Mouse (Mus musculus): ENCODE data around the gene D430042O09Rik.

The D430042O09Rik gene

DNA sequence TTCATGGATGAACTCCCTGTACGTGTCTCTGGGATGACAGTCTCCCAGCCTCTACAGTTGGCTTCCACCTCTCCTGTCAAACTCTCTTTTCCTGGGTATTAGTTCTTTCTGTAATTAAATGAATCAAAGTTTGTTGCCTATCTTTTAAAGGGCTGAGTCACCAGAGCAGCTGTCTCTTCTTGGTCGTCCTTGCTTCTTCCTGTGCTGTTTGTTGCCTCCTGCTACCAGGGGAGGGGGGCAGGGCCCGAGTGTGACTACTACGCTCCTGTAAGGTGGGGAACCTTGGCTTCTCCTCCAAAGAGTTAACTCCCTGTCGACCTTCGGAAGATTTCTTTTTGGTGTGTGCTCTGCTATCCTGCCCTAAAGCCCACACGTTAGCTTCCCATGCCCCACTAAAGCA is 79.4 kb downstream of the D430042O09Rik start:
- in situ Hi-C loops (cut with MboI; ENCODE audit: unreplicated experiment in 2 of 2): no loop called here

GRCm38 (mm10) chr7:125790039-125790438 is 82.4 kb downstream of the D430042O09Rik start:
- in situ Hi-C loops (cut with MboI; ENCODE audit: unreplicated experiment in 2 of 2): no loop called here

DNA sequence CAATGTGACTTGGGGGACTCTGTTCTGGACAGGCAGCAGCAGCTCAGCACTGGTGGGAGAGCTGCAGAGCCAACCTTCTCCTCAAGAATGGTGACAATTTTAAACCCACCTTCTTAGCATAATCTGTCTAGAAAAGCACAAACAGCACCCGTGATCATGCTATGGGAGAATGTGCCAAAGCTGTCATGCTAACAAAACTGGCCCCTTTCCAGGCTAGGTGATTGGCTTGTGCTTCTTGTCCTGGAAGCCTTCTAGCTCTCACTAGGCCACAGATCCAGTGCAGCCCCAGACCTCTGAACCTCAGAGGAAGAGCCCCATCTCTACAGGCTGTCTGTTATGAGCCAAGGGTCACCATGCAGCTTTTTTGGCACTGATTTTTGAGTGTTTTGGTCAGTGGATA is 98.9 kb downstream of the D430042O09Rik start:
- in situ Hi-C loops (cut with MboI; ENCODE audit: unreplicated experiment in 2 of 2): no loop called here

DNA sequence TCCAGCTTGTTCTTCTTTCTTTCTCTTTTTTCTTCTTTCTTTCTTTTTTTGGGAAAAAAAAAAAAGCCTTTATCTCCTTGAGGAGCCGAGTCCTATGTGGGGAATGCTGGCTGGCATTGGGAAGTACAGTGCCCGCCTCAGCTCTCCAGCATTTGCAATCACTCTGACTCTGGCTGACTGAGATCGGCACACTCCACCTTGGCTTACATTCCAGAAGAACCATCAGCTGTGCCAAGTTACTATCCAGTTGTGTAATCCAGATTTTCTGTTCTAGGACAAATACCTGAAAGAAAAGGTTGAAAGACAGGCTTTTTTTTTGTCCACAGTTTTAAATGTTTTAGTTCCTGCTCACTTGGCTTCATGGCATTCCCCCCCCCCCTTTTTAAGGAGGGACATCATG is 100.5 kb downstream of the D430042O09Rik start:
- in situ Hi-C loops (cut with MboI; ENCODE audit: unreplicated experiment in 2 of 2): no loop called here

GRCm38 (mm10) chr7:125812721-125813120 is 105.0 kb downstream of the D430042O09Rik start:
- in situ Hi-C loops (cut with MboI; ENCODE audit: unreplicated experiment in 2 of 2): no loop called here

DNA sequence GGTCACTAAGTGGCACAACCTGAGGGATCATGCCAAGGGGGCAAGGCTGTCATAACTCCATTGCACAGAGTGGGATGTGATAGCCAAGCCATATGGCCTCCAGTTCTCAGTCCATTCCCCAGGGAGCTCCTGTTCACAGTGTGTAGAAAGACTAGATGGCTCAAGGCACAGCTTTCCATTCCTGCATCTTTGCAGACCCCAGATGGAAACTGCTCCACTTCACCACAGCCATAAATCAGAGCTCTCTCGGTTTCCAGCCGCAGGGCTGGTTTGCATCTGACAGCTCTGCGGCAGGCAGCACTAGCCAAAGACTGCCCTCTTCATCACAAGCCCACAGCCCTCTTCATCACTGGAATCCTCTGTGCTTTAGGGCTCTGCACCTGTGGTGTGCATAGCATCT is 108.0 kb downstream of the D430042O09Rik start:
- in situ Hi-C loops (cut with MboI; ENCODE audit: unreplicated experiment in 2 of 2): no loop called here

DNA sequence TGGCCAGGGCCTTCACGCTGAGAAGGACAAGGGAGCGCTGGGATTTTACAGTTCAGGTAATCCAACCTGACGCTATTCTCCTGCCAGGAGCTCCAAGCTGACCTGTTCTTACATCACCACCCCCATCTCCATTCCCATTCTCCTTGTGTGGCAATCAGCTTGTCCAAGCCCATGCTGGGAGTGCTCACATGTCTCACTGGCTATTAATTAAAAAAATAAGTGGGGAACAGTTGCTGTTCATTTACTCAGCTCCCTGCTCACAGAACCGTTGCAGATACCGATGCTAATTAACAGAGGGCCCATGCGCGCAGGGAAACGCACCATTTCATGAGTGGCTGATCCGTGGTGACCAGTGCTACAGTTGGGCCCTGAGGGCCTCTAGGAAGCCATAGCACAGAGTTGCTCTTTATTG is 110.6 kb downstream of the D430042O09Rik start:
- in situ Hi-C loops (cut with MboI; ENCODE audit: unreplicated experiment in 2 of 2): no loop called here

- in situ Hi-C loops (cut with MboI; ENCODE audit: unreplicated experiment in 2 of 2): loop anchor here (5.0 to 10.0 kb wide), 2 partner anchors 267 to 485 kb away; no protein-coding TSS in a partner anchor
Measured at GRCm38 (mm10) chr7:125820233-125820632, 112.5 kb downstream of the D430042O09Rik start.

- in situ Hi-C loops (cut with MboI; ENCODE audit: unreplicated experiment in 2 of 2): loop anchor here in 1 of 2 experiments (10.0 kb wide), 1 partner anchor 478 kb away; no protein-coding TSS in a partner anchor
Measured at GRCm38 (mm10) chr7:125826425-125826824, 118.7 kb downstream of the D430042O09Rik start.

- in situ Hi-C loops (cut with MboI; ENCODE audit: unreplicated experiment in 2 of 2): loop anchor here in 1 of 2 experiments (10.0 kb wide), 1 partner anchor 478 kb away; no protein-coding TSS in a partner anchor
Measured at GRCm38 (mm10) chr7:125826887-125827286, 119.2 kb downstream of the D430042O09Rik start.

DNA sequence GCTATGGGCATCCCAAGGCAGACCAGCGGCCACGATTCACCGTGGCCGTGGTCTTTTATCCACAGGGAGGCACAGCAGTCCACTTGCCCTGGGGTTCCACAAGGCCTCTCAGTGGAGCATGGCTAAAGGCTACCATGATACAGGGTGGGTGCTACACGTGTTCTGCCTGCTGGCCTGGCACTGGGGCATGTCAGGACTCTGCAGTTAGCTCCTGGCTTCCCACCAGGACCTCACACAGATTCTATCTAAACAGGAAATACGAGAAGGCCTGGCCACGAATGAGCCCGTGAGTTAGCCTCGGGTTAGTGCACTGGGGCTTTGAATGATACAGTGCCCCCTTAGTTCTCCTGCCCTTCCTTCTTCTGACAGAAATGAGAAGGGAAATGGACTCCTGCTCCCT is 119.7 kb downstream of the D430042O09Rik start:
- in situ Hi-C loops (cut with MboI; ENCODE audit: unreplicated experiment in 2 of 2): loop anchor here in 1 of 2 experiments (10.0 kb wide), 1 partner anchor 477 kb away; no protein-coding TSS in a partner anchor

GRCm38 (mm10) chr7:125828561-125828960 is 120.9 kb downstream of the D430042O09Rik start:
- in situ Hi-C loops (cut with MboI; ENCODE audit: unreplicated experiment in 2 of 2): loop anchor here in 1 of 2 experiments (10.0 kb wide), 1 partner anchor 476 kb away; no protein-coding TSS in a partner anchor

- in situ Hi-C loops (cut with MboI; ENCODE audit: unreplicated experiment in 2 of 2): loop anchor here in 1 of 2 experiments (10.0 kb wide), 1 partner anchor 476 kb away; no protein-coding TSS in a partner anchor
Measured at GRCm38 (mm10) chr7:125829121-125829666, 121.5 kb downstream of the D430042O09Rik start.

DNA sequence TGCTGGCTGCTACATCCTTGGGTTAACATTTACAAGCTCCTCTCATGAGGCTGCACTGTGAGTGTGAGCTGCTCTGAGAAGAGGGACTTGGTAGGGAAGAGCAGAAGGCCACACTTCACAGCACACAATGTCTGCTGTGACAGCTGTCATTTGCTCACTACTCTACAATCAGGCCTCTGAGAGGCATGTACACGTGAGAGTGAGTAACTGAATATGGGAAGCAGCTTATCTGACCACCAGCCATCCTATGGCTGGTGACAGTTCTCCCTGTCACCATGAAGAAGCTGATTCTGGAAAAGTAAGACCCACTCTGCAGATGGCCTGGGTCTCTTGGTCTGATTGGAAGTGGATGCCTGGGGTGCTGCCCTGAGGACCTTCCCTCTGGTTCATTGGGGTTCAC is 125.1 kb downstream of the D430042O09Rik start:
- in situ Hi-C loops (cut with MboI; ENCODE audit: unreplicated experiment in 2 of 2): no loop called here

GRCm38 (mm10) chr7:125833471-125833870 is 125.8 kb downstream of the D430042O09Rik start:
- in situ Hi-C loops (cut with MboI; ENCODE audit: unreplicated experiment in 2 of 2): no loop called here

- in situ Hi-C loops (cut with MboI; ENCODE audit: unreplicated experiment in 2 of 2): no loop called here
Measured at GRCm38 (mm10) chr7:125838078-125838742, 130.5 kb downstream of the D430042O09Rik start.

GRCm38 (mm10) chr7:125845611-125846010 is 137.9 kb downstream of the D430042O09Rik start:
- in situ Hi-C loops (cut with MboI; ENCODE audit: unreplicated experiment in 2 of 2): no loop called here

- in situ Hi-C loops (cut with MboI; ENCODE audit: unreplicated experiment in 2 of 2): no loop called here
Measured at GRCm38 (mm10) chr7:125846866-125847527, 139.3 kb downstream of the D430042O09Rik start.

GRCm38 (mm10) chr7:125847528-125847866 is 139.8 kb downstream of the D430042O09Rik start:
- in situ Hi-C loops (cut with MboI; ENCODE audit: unreplicated experiment in 2 of 2): no loop called here

- in situ Hi-C loops (cut with MboI; ENCODE audit: unreplicated experiment in 2 of 2): no loop called here
Measured at GRCm38 (mm10) chr7:125859564-125859963, 151.9 kb downstream of the D430042O09Rik start.

- in situ Hi-C loops (cut with MboI; ENCODE audit: unreplicated experiment in 2 of 2): no loop called here
Measured at GRCm38 (mm10) chr7:125860421-125860820, 152.7 kb downstream of the D430042O09Rik start.

Data from v-Abl transformed pro-B cells (cell line).